Mouse (Mus musculus) telencephalon, adult 2 months (tissue): Measurements from ENCODE around the gene Cdh26.

ENCODE experiments used
- DNase-seq: peaks from one replicate; pipeline ENCODE4 v3.0.0-alpha.2; 2011; ENCODE audit warnings: low read depth, low spot score

The Cdh26 gene

GRCm38 (mm10) chr2:178430231-178430630 is at the start of gene Cdh26:
Cdh26 (plus strand) TSS chr2:178430531.
- no peak for DNase-seq

- no peak for DNase-seq
Measured at GRCm38 (mm10) chr2:178407053-178407815, 23.1 kb upstream of the Cdh26 start, which contains the start of gene Sycp2. Sycp2 (minus strand) TSS chr2:178407685.

GRCm38 (mm10) chr2:178409024-178409423 is 21.3 kb upstream of the Cdh26 start:
- no peak for DNase-seq

- no peak for DNase-seq
Measured at GRCm38 (mm10) chr2:178410286-178410685, 20.0 kb upstream of the Cdh26 start.

- peak; percentile 59 for DNase-seq
Measured at GRCm38 (mm10) chr2:178412598-178412997, 17.7 kb upstream of the Cdh26 start.

- DNase-seq: no peak
Measured at GRCm38 (mm10) chr2:178413081-178413480, 17.2 kb upstream of the Cdh26 start.

- no peak for DNase-seq
Measured at GRCm38 (mm10) chr2:178413481-178414260, 16.7 kb upstream of the Cdh26 start.

- DNase-seq: peak; percentile 56
Measured at GRCm38 (mm10) chr2:178414261-178415149, 15.8 kb upstream of the Cdh26 start, which contains the start of the genes Ppp1r3d and Fam217b. Ppp1r3d (minus strand) TSS chr2:178414472. Fam217b (plus strand) TSS chr2:178414524.

GRCm38 (mm10) chr2:178415150-178415448 is 15.2 kb upstream of the Cdh26 start:
- no peak for DNase-seq

GRCm38 (mm10) chr2:178416427-178416826 is 13.9 kb upstream of the Cdh26 start:
- no peak for DNase-seq

- no peak for DNase-seq
Measured at GRCm38 (mm10) chr2:178416970-178417369, 13.4 kb upstream of the Cdh26 start.

- DNase-seq: no peak
Measured at GRCm38 (mm10) chr2:178420576-178420975, 9.8 kb upstream of the Cdh26 start.

GRCm38 (mm10) chr2:178421603-178422002 is 8.7 kb upstream of the Cdh26 start:
- no peak for DNase-seq

GRCm38 (mm10) chr2:178422186-178422585 is 8.1 kb upstream of the Cdh26 start:
- no peak for DNase-seq

- DNase-seq: no peak
Measured at GRCm38 (mm10) chr2:178423223-178423622, 7.1 kb upstream of the Cdh26 start.

- DNase-seq: no peak
Measured at GRCm38 (mm10) chr2:178426229-178426628, 4.1 kb upstream of the Cdh26 start.

GRCm38 (mm10) chr2:178427181-178427580 is 3.1 kb upstream of the Cdh26 start:
- DNase-seq: no peak

- DNase-seq: no peak
Measured at GRCm38 (mm10) chr2:178428183-178428582, 2.1 kb upstream of the Cdh26 start.

- no peak for DNase-seq
Measured at GRCm38 (mm10) chr2:178428676-178429075, 1.7 kb upstream of the Cdh26 start.

- DNase-seq: no peak
Measured at GRCm38 (mm10) chr2:178429426-178429825, 905 bp upstream of the Cdh26 start.

- DNase-seq: no peak
Measured at GRCm38 (mm10) chr2:178433495-178433894, 3.2 kb downstream of the Cdh26 start.

- DNase-seq: no peak
Measured at GRCm38 (mm10) chr2:178433903-178434302, 3.6 kb downstream of the Cdh26 start.
